Mouse (Mus musculus) heart, embryonic 15.5 days (tissue): ENCODE data around the gene Kctd4. TPM values are rescaled to one million over a fixed set of nuclear protein-coding genes. Genes with fewer than 3 reads are reported as not detected.

Experiments used
- ATAC-seq: fragments of 200-750 bp; cut with Nextera tagmentation; replicated peaks from 2 replicates; pipeline ENCODE4 v1.8.0; 2017; ENCODE audit warnings: low read depth, moderate TSS enrichment; ENCODE audit not compliant: insufficient number of reproducible peaks, insufficient read depth, low FRiP score
- H3K27ac ChIP-seq: fragments of 300-500 bp; sonication (generic); 2 replicates; pipeline ENCODE4 v1.5.1; 2015; ENCODE audit warnings: mild to moderate bottlenecking, inconsistent platforms
- H3K27me3 ChIP-seq: fragments of 300-500 bp; sonication (generic); 2 replicates; pipeline ENCODE4 v1.6.1; 2015; ENCODE audit warnings: inconsistent platforms
- H3K36me3 ChIP-seq: fragments of 300-500 bp; sonication (generic); 2 replicates; pipeline ENCODE4 v1.6.1; 2015; ENCODE audit warnings: mild to moderate bottlenecking, inconsistent platforms
- H3K4me1 ChIP-seq: fragments of 300-500 bp; sonication (generic); replicated peaks from 2 replicates; pipeline ENCODE4 v1.6.1; 2015; ENCODE audit warnings: inconsistent platforms
- H3K4me2 ChIP-seq: fragments of 300-500 bp; sonication (generic); 2 replicates; pipeline ENCODE4 v1.6.1; 2015; ENCODE audit warnings: inconsistent platforms, mild to moderate bottlenecking, moderate library complexity
- H3K4me3 ChIP-seq: fragments of 300-500 bp; sonication (generic); 2 replicates; pipeline ENCODE4 v1.5.1; 2015; ENCODE audit warnings: mild to moderate bottlenecking, inconsistent platforms
- H3K9ac ChIP-seq: fragments of 300-500 bp; sonication (generic); 2 replicates; pipeline ENCODE4 v1.6.1; 2015; ENCODE audit warnings: mild to moderate bottlenecking, inconsistent platforms
- H3K9me3 ChIP-seq: fragments of 300-500 bp; sonication (generic); replicated peaks from 2 replicates; pipeline ENCODE4 v1.6.1; 2016; ENCODE audit warnings: inconsistent platforms
- WGBS: fragments of 180-500 bp; shearing (Covaris S2); methylation state at CpG from one replicate; pipeline ENCODE4 v1.1.7; 2015; ENCODE audit warnings: mixed read lengths; 5-methylcytosine and 5-hydroxymethylcytosine counted together
- polyA plus RNA-seq: library from polyadenylated mRNA; unstranded; fragments of >200 nt; fragmentation: Nextera tagmentation; extraction: Ambion mirVana; gene quantifications from 2 replicates; pipeline ENCODE4 v1.2.1, GENCODE M21; 2015

The Kctd4 gene
- polyA plus RNA-seq, 1 experiment from 2014 or later: 0.15 TPM

GRCm38 (mm10) chr14:75953011-75953410 is 1.8 kb upstream of the Kctd4 start:
- Histone ChIP-seq H3K27me3 (no peaks in the 10 kb centered on the region), H3K27ac (no peak overlapping the region), H3K36me3 (no peaks in the 10 kb centered on the region), H3K9ac (no peak overlapping the region), H3K9me3 (no peaks in the 10 kb centered on the region), H3K4me2 (no peak overlapping the region), H3K4me3 (no peak overlapping the region), H3K4me1 (no peaks in the 10 kb centered on the region)
- no peak for ATAC-seq
- 68% methylated on average over 2 of the region's 2 CpGs for WGBS

GRCm38 (mm10) chr14:75962250-75962649 is 7.4 kb downstream of the Kctd4 start:
- no peak overlapping the region for H3K9ac ChIP-seq
- H3K27ac ChIP-seq: no peak overlapping the region
- H3K36me3 ChIP-seq: no peaks in the 10 kb centered on the region
- no peaks in the 10 kb centered on the region for H3K4me1 ChIP-seq
- no peak for ATAC-seq
- WGBS: 87% methylated on average over 9 of the region's 9 CpGs
- no peaks in the 10 kb centered on the region for H3K9me3 ChIP-seq
- H3K27me3 ChIP-seq: no peaks in the 10 kb centered on the region
- no peak overlapping the region for H3K4me2 ChIP-seq
- no peak overlapping the region for H3K4me3 ChIP-seq

- Histone ChIP-seq H3K9ac (no peak overlapping the region), H3K27ac (no peak overlapping the region), H3K4me1 (0 out of 2 replicates have a peak, but pooled peaks cover 2% of the 10 kb centered on the region), H3K4me3 (no peak overlapping the region), H3K27me3 (no peaks in the 10 kb centered on the region), H3K9me3 (no peaks in the 10 kb centered on the region), H3K4me2 (no peak overlapping the region), H3K36me3 (no peaks in the 10 kb centered on the region)
- no peak for ATAC-seq
- WGBS: 71% methylated on average over 5 of the region's 5 CpGs
These were observed 8.4 kb downstream of the Kctd4 start for GRCm38 (mm10) chr14:75963215-75963614.

- Histone ChIP-seq H3K4me2 (no peak overlapping the region), H3K36me3 (no peaks in the 10 kb centered on the region), H3K4me1 (0 out of 2 replicates have a peak, but pooled peaks cover 2% of the 10 kb centered on the region), H3K4me3 (no peak overlapping the region), H3K27ac (no peak overlapping the region), H3K9ac (no peak overlapping the region), H3K27me3 (no peaks in the 10 kb centered on the region), H3K9me3 (no peaks in the 10 kb centered on the region)
- WGBS: 83% methylated on average over 5 of the region's 5 CpGs
- no peak for ATAC-seq
These were observed 9.2 kb downstream of the Kctd4 start for GRCm38 (mm10) chr14:75964000-75964399.

GRCm38 (mm10) chr14:75964433-75964832 is 9.6 kb downstream of the Kctd4 start:
- Histone ChIP-seq H3K4me2 (no peak overlapping the region), H3K4me3 (no peak overlapping the region), H3K9me3 (no peaks in the 10 kb centered on the region), H3K36me3 (no peaks in the 10 kb centered on the region), H3K9ac (no peak overlapping the region), H3K27ac (no peak overlapping the region), H3K27me3 (no peaks in the 10 kb centered on the region), H3K4me1 (0 out of 2 replicates have a peak, but pooled peaks cover 2% of the 10 kb centered on the region)
- WGBS: 91% methylated on average over 1 of the region's 1 CpGs
- ATAC-seq: no peak

GRCm38 (mm10) chr14:75967291-75967690 is 12.5 kb downstream of the Kctd4 start:
- H3K4me1 ChIP-seq: 0 out of 2 replicates have a peak, but pooled peaks cover 2% of the 10 kb centered on the region
- no peak overlapping the region for H3K27ac ChIP-seq
- no peaks in the 10 kb centered on the region for H3K9me3 ChIP-seq
- no peaks in the 10 kb centered on the region for H3K36me3 ChIP-seq
- 58% methylated on average over 5 of the region's 5 CpGs for WGBS
- H3K9ac ChIP-seq: no peak overlapping the region
- no peak overlapping the region for H3K4me2 ChIP-seq
- H3K4me3 ChIP-seq: no peak overlapping the region
- no peaks in the 10 kb centered on the region for H3K27me3 ChIP-seq
- ATAC-seq: no peak

- no peaks in the 10 kb centered on the region for H3K4me1 ChIP-seq
- H3K9ac ChIP-seq: no peak overlapping the region
- no peaks in the 10 kb centered on the region for H3K27me3 ChIP-seq
- H3K4me2 ChIP-seq: no peak overlapping the region
- WGBS: 30% methylated on average over 3 of the region's 3 CpGs
- H3K9me3 ChIP-seq: no peaks in the 10 kb centered on the region
- H3K27ac ChIP-seq: no peak overlapping the region
- H3K36me3 ChIP-seq: no peaks in the 10 kb centered on the region
- ATAC-seq: no peak
- no peak overlapping the region for H3K4me3 ChIP-seq
These were observed 21.3 kb downstream of the Kctd4 start for GRCm38 (mm10) chr14:75976107-75976506.

GRCm38 (mm10) chr14:75981231-75981630 is 26.4 kb downstream of the Kctd4 start:
- H3K9ac ChIP-seq: no peak overlapping the region
- H3K4me3 ChIP-seq: no peak overlapping the region
- no peaks in the 10 kb centered on the region for H3K4me1 ChIP-seq
- H3K4me2 ChIP-seq: no peak overlapping the region
- H3K9me3 ChIP-seq: no peaks in the 10 kb centered on the region
- 86% methylated on average over 3 of the region's 3 CpGs for WGBS
- no peak for ATAC-seq
- H3K27me3 ChIP-seq: no peaks in the 10 kb centered on the region
- H3K36me3 ChIP-seq: no peaks in the 10 kb centered on the region
- no peak overlapping the region for H3K27ac ChIP-seq

- H3K9me3 ChIP-seq: no peaks in the 10 kb centered on the region
- no peak overlapping the region for H3K4me3 ChIP-seq
- H3K4me1 ChIP-seq: no peaks in the 10 kb centered on the region
- H3K36me3 ChIP-seq: no peaks in the 10 kb centered on the region
- no peak overlapping the region for H3K27ac ChIP-seq
- ATAC-seq: no peak
- no peak overlapping the region for H3K4me2 ChIP-seq
- WGBS: 96% methylated on average over 2 of the region's 2 CpGs
- H3K9ac ChIP-seq: no peak overlapping the region
- no peaks in the 10 kb centered on the region for H3K27me3 ChIP-seq
These were observed 29.1 kb downstream of the Kctd4 start for GRCm38 (mm10) chr14:75983891-75984290.

- whole genome bisulfite sequencing: 60% methylated on average over 4 of the region's 4 CpGs
- Histone ChIP-seq H3K27ac (no peak overlapping the region), H3K9ac (no peak overlapping the region), H3K9me3 (no peaks in the 10 kb centered on the region), H3K4me2 (no peak overlapping the region), H3K27me3 (no peaks in the 10 kb centered on the region), H3K4me1 (no peaks in the 10 kb centered on the region), H3K36me3 (no peaks in the 10 kb centered on the region), H3K4me3 (no peak overlapping the region)
- no peak for ATAC-seq
These were observed 30.3 kb downstream of the Kctd4 start for GRCm38 (mm10) chr14:75985112-75985511.

GRCm38 (mm10) chr14:75986878-75987483 is 32.2 kb downstream of the Kctd4 start:
- no peak overlapping the region for H3K9ac ChIP-seq
- ATAC-seq: no peak
- H3K4me2 ChIP-seq: no peak overlapping the region
- H3K4me3 ChIP-seq: no peak overlapping the region
- H3K27ac ChIP-seq: no peak overlapping the region
- no peaks in the 10 kb centered on the region for H3K4me1 ChIP-seq
- no peaks in the 10 kb centered on the region for H3K9me3 ChIP-seq
- 86% methylated on average over 7 of the region's 7 CpGs for WGBS
- no peaks in the 10 kb centered on the region for H3K27me3 ChIP-seq
- H3K36me3 ChIP-seq: no peaks in the 10 kb centered on the region

- no peaks in the 10 kb centered on the region for H3K27me3 ChIP-seq
- H3K4me3 ChIP-seq: no peak overlapping the region
- WGBS: 92% methylated on average over 1 of the region's 1 CpGs
- H3K4me2 ChIP-seq: no peak overlapping the region
- H3K27ac ChIP-seq: no peak overlapping the region
- H3K4me1 ChIP-seq: no peaks in the 10 kb centered on the region
- no peak overlapping the region for H3K9ac ChIP-seq
- ATAC-seq: no peak
- no peaks in the 10 kb centered on the region for H3K36me3 ChIP-seq
- no peaks in the 10 kb centered on the region for H3K9me3 ChIP-seq
These were observed 34.4 kb downstream of the Kctd4 start for GRCm38 (mm10) chr14:75989168-75989567.
